Mouse (Mus musculus) right cerebral cortex, postnatal 4 days (tissue): ENCODE measurements around the gene Tppp3.
A peak's percentile ranks its signal among the peaks of the same experiment; 100 is the strongest.

Source experiments
- DNase-seq: peaks from one replicate; pipeline ENCODE4 v3.0.0-alpha.2; 2022

The Tppp3 gene

DNA sequence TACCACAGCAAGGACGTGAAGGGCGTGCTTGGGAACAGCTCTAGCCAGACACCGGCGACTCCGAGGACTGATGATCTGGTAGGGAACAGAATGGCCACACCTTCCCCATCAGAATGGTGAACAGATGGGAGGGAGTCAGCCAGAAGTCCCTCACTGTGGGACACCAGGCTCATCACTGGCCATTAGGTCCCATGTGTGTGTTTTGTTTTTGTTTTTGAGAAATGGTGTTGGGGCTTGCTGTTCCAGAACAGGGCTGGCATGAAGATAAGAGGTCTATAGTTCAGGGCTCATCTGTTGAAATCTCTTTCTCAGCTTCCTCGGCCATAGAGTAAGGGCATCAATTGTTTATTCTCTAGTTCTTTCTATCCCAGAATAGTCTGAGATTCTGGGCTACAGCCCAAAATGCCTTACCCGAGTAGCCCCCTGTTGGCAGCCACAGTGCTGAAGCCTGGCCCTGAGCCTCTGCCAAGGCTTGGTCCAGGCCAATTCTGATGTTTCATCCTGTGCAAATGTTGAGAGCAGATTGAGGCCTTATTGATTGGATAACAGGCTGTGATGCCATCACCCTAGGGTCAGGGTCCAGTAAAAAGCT lies 4.5 kb downstream of the Tppp3 start:
- DNase-seq: peak; percentile 63

DNA sequence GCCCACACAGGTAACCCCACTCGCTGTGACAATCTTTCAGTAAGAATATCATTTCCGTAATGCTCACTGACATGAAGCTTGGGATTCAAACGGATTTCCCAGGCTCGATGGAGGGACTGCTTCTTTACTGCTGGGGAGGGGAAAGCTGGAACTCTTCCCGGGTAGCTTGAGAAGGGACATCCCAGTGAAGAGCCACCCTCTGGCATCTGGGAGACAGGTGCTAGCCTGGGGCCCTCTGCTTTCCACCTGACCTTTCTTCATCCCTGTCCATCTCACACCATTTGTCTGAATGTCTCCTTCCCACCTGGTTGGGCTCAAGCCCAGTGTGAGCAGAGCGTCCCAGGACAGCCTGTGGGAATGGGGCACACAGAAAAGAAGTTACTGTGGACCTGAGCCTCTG lies 5.1 kb downstream of the Tppp3 start:
- no peak for DNase-seq

DNA sequence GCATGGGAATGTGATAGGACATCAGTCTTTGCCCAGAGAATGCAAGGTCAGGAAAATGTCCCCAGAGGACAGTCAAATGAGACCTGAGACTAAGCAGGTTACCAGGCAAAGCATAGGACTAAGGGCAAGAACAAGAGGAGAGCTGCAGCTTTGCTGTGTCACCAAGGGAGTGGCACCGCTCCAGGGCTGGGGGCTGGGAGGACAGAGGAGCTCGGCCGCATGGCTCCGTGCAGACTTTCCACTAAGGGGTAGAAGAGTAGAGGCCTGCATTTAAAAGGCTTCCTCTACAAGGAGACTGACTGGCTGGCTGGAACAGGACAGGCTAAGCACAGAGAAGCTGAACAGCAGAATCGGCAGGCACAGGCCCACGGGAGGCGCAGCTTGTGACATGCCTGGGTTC lies 6.7 kb downstream of the Tppp3 start:
- DNase-seq: no peak

DNA sequence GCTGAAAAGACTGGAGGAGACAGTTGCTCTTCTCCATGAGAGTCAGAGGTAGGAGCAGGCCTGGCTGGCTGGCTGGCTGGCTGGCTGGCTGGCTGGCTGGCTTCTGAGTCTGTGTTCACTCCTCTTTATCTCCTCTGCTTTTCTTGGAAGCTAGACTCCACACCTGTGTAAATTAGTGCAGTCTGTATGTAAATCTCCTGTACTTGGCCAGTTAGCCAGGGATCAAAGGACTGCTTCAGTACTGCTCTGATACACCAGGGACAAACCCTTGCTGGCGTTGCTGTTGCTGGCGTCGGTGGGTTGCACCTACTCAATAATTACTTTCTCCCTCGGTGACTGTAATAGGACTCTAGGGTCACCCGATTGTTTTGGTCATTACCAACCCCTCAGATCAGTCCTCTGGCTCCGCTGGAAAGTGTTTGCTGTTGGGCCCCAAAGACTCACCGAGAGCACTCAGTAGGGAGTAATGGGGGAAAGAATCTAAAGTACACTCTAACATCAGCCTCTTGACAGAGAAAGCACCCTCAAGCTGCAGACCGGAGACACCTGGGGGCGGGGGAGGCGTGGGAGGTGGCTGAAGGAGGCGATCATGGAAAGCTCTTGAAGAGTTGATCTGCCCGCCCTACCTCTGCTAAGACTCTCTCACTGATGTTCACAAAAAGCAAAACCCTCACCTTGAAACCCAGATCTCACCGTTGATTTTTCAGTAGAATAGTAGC lies 10.1 kb downstream of the Tppp3 start:
- DNase-seq: no peak

DNA sequence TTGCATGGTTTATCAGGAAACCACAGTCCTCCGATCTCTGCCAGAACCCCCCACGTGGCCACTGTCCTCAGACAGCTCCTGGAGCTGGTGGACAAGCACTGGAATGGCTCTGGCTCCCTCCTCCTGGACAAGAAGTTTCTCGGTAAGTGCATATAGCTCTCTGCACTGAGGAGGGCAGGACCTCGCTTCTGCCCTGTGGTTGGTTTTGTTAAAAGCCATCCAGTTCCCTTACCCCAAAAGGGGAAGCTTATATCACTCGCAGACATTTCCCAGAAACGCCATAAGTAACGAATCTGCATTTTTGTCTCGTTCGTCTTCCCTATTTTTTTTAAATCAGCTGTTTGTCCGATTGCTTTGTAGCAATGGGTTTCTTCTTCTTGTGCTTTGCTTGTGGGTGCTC lies 16.1 kb downstream of the Tppp3 start:
- DNase-seq: no peak

DNA sequence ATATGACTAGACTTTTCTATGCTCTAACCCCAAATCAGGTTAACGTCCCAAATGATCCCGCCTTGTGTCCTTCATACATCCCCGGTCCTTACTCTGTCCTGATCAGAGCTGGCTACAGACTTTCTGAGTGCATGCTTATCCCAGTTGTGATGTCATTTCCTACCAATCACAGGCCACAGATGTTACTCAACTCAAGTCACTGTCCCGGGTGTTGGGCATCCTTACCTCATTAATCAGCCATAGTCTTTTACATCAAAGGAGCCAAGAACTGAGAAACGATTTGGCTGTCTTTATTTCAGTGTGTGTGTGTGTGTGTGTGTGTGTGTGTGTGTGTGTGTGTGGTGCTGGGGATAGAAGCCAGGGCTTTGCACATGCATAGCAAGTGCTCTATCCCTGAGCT lies 17.2 kb downstream of the Tppp3 start:
- DNase-seq: no peak

DNA sequence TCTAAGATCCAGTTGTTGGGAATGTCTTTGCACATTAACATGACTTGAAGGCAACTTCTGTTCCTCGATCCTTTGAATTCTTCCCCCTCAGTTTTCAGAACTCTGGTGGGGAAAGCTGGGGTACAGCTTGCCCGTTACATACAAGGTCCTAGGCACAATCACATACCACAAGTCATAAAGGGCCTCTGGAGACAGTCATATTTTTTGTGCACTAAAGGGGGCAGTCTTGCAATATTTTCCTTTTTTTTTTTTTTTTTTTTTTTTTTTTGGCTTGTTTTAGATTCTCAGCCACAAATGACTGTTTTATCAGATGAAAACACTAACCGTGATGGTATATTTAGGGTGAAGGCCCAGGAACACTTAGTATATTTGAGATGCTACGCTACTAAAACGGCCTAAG lies 18.0 kb downstream of the Tppp3 start:
- no peak for DNase-seq

DNA sequence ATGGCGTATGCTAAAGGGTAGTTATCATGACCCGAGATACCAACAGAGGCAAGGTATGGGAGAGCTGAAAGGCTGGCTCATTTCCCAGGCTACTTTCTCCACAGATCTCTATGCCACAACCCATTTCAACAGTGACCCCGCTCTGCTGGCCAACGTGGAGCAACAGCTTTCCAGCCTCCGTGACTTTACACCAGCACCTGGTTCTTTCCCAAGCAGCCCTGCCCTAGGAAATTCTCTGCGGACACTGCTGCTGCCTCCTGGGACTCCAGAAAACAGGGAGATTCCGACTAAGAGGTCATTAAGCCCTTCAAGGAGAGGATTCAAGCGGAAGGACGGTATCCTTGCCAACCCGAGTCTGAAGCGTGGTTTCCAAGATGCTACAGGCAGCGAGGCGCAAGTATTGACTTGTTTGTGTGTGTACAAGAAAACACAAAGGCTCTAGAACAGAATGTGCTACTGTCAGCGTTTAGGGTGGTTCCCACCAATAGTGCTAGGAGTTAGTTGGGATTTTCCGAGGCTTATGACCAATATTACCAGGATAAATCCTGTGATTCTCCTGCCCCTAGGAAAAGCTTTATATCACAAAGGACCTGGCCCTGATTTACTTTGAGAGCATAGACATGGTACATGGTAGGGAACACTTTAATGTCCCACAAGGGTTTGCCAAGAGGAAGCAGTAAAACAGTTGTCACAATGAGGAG lies 19.3 kb downstream of the Tppp3 start:
- no peak for DNase-seq

DNA sequence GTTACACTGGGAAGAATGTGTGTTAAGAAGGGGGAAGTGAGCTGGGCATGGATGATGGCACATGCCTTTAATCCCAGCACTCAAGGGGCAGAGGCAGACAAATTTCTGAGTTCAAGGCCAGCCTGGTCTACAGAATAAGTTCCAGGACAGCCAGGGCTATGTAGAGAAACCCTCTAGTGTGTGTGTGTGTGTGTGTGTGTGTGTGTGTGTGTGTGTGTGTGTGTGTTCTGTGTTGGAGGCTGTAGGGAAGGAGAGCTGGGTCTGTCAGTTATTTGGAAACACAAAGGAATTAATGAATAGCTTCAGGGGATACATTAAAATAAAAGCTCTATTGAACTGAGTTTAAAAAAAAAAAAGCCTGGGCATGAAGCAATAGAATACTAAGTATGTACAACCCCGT lies 20.3 kb downstream of the Tppp3 start:
- DNase-seq: no peak

DNA sequence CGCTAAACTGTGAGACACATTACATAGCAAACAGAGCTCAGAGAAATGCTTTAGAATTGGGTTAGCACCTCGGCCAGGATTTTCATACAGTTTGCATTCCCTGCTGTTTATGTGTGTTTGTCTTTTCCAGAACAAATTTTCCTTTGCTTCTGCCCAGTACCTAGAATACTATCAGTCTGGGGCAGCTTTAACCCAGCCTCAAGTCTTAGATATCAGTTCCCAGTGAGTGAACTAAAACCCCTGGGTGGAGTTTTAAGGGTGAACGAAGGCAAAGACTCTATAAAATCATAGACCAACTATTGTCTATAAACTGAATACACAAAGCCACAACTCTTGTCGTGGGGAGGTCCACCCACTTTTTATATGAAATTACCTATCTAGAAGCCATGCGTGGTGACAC lies 22.7 kb downstream of the Tppp3 start:
- DNase-seq: no peak

DNA sequence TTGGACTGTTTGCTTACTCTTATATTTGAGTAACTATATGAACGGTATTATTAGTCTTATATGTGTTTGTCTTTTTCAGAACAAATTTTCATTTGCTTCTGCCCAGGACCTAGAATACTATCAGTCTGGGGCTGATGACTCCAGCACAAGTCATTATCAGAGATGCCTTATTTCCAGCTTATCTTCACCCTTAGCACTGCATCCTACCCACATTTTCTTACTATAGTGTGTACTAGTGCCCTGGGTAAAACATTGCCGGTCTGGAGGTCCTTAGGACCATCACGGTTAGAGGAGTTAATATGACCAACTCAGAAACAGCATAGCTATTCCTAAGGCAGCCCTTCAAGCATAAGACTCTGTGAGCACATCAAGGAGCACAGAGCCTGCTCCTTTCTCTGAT lies 23.1 kb downstream of the Tppp3 start:
- no peak for DNase-seq

DNA sequence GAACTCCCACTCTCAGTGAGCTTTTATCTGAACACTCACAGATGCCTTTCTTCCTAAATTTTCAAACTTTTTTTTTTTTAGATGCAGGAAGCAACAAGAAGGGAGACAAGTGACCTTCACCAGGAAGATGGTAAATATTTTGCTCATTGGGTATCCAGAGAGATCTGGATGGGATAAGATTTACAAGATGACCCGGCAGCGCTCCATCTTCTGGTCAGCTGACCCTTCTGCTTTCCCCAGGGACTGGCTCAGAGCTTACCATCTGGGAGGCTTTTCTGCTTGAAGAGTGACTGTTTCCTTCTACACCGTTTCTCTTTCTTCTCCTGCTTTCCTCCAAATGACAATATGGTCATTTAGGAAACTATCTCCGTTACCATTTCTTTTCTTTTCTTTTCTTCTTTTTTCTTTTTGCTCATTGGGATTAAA lies 25.2 kb downstream of the Tppp3 start:
- no peak for DNase-seq

DNA sequence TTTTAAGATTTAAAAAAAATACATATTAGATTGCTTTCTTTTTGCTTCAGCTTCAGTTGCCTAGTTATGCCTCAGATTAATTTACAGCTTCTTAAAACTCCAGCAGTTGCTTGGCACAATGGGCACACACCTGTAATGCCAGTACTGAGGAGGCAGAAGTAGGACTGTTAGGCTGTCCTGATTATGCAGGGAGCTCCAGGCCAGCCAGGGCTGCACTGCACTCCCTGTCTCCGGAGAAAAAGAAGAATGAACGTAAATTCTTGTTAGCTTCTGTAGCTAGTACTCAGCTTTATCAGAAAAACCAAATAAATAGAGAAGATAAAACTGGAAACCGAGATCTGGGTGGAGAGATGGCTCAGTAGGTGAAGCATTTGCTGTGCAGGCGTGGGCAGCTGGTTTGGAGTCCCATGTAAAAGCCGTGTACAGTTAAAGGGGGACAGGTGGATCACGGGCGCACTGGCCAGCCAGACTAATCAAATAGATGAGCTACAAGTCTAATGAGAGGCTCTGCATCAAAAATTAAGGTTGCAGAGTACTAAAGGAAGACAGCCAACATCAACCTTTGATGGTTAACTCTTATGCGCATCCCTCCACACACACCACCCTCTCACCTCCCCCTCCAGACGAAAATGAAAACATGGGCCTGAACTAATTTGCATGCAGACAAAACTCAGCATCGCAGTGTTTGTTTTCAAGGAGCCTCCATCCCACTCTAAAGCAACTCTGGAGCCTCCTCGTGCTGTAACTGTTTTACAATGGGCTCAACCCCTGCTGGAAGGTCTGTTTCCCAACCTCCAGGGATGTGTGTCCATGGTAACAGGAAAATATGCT lies 25.8 kb downstream of the Tppp3 start:
- no peak for DNase-seq

DNA sequence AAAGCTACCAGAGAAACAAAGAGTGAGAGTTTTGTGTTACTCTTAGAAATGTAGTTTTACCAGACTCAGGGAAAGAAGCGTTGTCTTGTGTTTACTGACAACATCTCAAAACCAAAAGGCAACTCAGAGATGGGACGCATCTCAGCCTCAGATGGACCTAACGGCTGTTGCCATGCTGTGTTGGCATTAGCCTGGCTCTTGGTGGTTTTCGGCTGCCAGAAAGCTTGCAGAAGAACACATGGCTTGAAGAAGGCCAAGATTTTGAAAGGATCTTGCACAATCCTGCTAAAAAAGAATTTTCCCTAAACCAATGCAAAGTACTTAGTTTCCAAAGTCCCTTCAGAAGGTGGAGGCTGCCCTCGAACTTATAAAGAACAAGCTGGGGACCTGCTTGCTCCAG lies 28.7 kb downstream of the Tppp3 start:
- no peak for DNase-seq

DNA sequence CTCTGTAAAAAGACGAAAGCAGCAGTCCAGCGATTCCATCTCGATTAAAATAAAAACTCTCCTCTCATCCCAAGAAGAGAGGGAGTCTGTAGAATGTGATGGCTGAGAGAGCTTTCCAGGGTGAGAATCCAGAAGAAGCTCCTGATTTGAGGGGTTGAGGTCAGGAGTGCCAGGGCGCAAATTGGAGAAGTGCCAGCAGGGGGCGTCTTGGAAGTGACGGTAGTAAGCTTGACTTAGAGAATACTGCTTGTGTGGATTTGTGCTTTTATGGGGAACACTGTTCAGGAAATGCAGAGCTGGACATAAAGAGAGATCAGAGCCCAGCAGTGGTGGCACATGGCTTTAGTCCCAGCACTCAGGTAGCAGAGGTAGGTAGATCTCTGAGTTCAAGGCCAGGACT lies 29.9 kb downstream of the Tppp3 start:
- peak; percentile 58 for DNase-seq

DNA sequence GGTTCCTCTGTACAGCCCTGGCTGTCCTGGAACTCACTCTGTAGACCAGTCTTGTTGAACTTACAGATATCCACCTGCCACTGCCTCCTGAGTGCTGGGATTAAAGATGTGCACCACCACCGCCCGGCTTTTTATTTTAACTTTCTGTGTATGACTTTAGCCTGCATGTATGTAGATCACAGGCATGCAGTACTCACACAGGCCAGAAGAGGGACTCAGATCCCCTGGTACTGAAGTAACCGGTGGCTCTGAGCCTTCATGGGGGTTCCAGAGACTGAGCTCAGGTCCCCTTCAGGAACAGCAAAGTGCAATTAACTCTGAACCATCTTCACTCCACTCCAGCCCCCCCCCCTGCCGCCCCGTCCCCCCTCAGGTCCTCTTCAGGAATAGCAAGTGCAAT lies 32.5 kb downstream of the Tppp3 start:
- DNase-seq: peak; percentile 40

DNA sequence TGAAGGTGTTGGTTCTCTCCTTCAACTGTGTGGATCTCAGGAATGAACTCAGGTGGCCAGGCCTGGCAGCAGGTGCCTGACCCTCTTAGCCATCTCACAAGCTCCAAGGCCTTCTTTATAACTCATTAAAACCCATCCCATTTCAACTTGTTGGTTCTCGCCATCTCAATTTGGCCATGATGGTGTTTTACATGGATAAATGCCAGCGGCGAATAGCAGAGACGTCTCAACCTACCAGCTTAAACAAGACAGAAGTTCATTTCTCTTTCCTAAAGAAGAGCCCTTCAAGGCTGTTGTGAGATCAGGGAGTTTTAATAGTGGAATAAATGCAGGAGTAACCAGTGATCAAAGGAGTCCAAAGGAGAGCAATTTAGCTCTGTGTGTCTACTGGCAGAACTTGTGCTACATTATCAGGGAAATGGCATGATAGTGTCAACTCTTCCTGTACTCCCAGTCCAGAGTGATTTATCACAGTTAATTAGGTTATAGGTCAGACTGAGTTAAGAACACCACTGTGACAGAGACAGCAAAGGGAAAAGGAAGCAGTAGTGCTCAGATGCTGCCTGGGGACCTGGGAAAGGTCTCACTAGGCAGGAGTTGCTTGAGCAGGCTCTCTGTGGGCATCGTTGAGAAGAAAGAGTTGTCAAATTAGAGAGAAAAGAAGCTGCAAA lies 34.1 kb downstream of the Tppp3 start:
- DNase-seq: no peak

DNA sequence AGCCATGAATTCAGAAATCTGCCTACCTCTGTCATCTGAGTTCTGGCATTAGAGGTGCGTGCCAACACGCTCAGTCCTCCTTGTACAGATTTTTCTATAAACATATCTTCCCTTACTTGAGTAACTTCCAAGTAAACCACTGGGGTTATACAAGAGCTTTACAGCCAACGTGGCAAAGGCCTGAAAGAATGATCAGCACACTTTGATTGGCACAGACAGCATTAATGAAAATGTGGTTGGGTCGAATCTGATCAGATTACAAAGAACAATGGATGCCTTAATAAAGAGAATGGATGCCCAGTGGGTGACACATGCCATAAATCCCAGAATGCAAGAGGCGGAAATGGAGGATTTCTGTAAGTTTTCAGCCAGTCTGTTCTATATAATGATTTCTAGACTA lies 35.1 kb downstream of the Tppp3 start:
- no peak for DNase-seq

DNA sequence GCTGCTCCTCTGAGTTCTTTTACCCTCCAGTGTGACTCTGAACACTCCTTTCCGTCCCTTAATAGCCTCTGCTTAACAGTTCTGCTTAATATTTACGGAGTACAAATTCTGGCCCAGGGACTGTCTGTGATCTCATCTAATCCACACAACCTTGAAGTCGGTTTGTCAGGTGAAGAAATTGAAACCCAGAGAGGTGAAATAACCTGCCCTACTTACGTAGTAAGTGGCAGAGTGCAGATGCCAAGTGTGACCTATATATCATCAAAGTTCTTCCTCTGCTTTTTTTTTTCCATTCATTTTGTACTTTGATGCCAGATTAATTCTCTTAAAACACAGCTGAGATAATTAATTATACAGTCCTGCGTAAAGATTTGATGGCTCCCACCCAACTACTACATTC lies 37.2 kb downstream of the Tppp3 start:
- no peak for DNase-seq

DNA sequence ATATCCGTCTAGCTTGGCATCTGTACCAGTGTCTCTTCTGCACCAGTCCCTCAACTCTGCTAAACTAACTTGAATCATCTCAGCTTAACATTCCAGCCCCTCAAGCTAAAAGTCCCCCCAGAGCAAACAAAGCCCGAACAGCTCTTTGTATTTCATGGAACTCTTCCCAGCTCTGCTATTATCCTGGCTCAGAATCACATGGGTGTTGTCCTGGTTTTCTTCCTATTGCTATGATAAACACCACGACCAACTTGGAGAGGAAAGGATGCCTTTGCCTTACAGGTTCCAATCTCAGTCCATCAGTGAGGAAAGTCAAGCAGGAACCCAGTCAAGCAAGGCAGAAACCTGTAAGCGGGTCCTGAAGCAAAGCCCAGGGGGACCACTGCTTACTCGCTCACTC lies 37.8 kb downstream of the Tppp3 start:
- no peak for DNase-seq

DNA sequence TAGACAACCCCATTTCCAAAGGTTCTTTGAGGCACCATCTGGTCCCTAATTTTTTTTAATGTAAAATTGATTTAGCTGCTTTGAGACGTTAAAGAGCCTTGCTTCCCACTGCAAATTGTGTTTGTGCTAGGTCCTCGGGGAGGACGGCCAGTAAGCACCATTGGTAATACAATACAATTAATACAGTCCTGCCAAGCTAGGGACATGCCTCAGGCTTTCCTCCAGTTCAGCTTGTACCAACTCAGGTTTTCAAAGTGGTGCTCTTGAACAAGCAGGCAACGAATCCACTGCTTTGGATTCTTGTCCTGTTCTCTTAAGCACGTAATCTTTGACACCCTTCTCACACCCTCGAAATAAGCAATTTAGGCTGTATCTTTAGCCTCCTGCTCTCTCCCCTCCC lies 38.3 kb downstream of the Tppp3 start:
- no peak for DNase-seq

DNA sequence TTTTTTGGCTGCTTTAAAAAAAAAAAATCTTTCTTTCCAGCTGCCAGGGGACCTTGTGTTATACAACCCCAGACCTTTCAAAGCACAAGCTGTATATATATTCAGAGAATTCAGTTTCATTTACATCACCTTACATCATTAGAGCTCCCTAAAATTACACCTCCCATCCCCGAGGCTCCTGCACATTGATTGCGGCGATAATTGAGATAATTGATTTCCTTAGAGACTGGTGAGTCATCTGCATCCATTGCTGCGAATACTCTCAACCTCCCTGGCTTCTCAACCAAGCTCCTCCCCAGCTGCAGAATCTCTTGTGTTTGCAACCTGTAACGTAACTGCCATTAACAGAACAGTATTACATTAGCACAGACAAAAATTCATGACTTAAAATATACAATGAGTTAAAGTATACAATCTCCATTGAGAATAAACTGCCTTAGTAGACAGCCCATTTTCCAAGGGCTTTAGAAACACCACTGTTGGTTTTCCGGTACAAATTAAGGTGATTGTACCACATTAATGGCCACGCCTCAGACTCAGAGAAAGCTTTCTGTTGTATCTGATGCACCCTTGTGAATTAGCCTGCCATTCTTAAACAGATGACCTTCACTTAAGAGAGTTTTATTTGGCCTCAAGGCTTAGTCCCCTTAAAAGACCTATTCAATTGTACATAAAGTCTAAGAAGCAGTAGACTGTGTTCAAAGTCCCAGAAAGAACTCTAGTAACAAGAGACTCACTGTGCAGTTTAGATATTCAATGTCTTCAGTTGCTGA lies 39.4 kb downstream of the Tppp3 start:
- no peak for DNase-seq
